Mouse (Mus musculus): ENCODE data around the gene Chrna9.
"Not testable (repeated sequence)": the region's sequence is repeated elsewhere in the genome, so short reads cannot be mapped to it uniquely, and the experiment has no call there.

- TF ChIP-seq TCF3 (IDR thresholded peaks at IDR 0.05; ENCODE audit: insufficient read length, low read depth); POLR2A (IDR thresholded peaks at IDR 0.05; ENCODE audit: insufficient read length, low read depth); CEBPB (IDR thresholded peaks at IDR 0.05; ENCODE audit: insufficient read depth, poor library complexity, severe bottlenecking); MYOD1 (IDR thresholded peaks at IDR 0.05; ENCODE audit: control insufficient read depth in 1 of 3, insufficient read length in 2 of 3, low read depth in 2 of 3); POLR2AphosphoS2 (IDR thresholded peaks at IDR 0.05; ENCODE audit: insufficient read length, low read depth); TCF12 (IDR thresholded peaks at IDR 0.05; ENCODE audit: insufficient read depth, poor library complexity, severe bottlenecking); MYOG (IDR thresholded peaks at IDR 0.05; ENCODE audit: control insufficient read depth in 1 of 3, insufficient read depth in 1 of 3, insufficient read length in 2 of 3, low read depth in 2 of 3): not testable (repeated sequence)
These were observed 52.3 kb downstream of the Chrna9 start for GRCm38 (mm10) chr5:65987004-65987403.
